Mouse (Mus musculus) forebrain, embryonic 16.5 days (tissue): ENCODE results near the gene Gm21776. TPM values are rescaled to one million over a fixed set of nuclear protein-coding genes. Genes with fewer than 3 reads are reported as not detected.
"Not testable (repeated sequence)": the region's sequence is repeated elsewhere in the genome, so short reads cannot be mapped to it uniquely, and the experiment has no call there.

Experiments used
- ATAC-seq: fragments of 200-750 bp; cut with Nextera tagmentation; 2 replicates; pipeline ENCODE4 v1.8.0; 2017; ENCODE audit warnings: mild to moderate bottlenecking, moderate library complexity
- H3K27ac ChIP-seq: fragments of 300-500 bp; sonication (generic); 2 replicates; pipeline ENCODE4 v1.5.1; 2014; ENCODE audit warnings: low read length, control low read depth
- H3K27me3 ChIP-seq: fragments of 300-500 bp; sonication (generic); replicated peaks from 2 replicates; pipeline ENCODE4 v1.6.1; 2014; ENCODE audit warnings: low read length; ENCODE audit not compliant: control insufficient read depth, insufficient read depth
- H3K36me3 ChIP-seq: fragments of 300-500 bp; sonication (generic); 2 replicates; pipeline ENCODE4 v1.6.1; 2014; ENCODE audit not compliant: control insufficient read depth, insufficient read depth
- H3K4me1 ChIP-seq: fragments of 300-500 bp; sonication (generic); replicated peaks from 2 replicates; pipeline ENCODE4 v1.6.1; 2014; ENCODE audit warnings: low read length; ENCODE audit not compliant: control insufficient read depth, insufficient read depth
- H3K4me2 ChIP-seq: fragments of 300-500 bp; sonication (generic); 2 replicates; pipeline ENCODE4 v1.6.1; 2014; ENCODE audit warnings: mild to moderate bottlenecking, low read length, control low read depth
- H3K4me3 ChIP-seq: fragments of 300-500 bp; sonication (generic); replicated peaks from 2 replicates; pipeline ENCODE4 v1.5.1; 2014; ENCODE audit warnings: mild to moderate bottlenecking, low read length, control low read depth
- H3K9ac ChIP-seq: fragments of 300-500 bp; sonication (generic); replicated peaks from 2 replicates; pipeline ENCODE4 v1.6.1; 2014; ENCODE audit warnings: low read depth, low read length, control low read depth
- H3K9me3 ChIP-seq: fragments of 300-500 bp; sonication (generic); 2 replicates; pipeline ENCODE4 v1.6.1; 2016; ENCODE audit warnings: low read length; ENCODE audit not compliant: control insufficient read depth
- WGBS: fragments of 180-500 bp; shearing (Covaris S2); extraction: QIAGEN DNeasy Blood & Tissue Kit; methylation state at CpG from one replicate; pipeline ENCODE4 v1.1.7; 2014; 5-methylcytosine and 5-hydroxymethylcytosine counted together
- polyA plus RNA-seq: library from polyadenylated mRNA; unstranded; fragments of >200 nt; fragmentation: Nextera tagmentation; extraction: Ambion mirVana; gene quantifications from 2 replicates; pipeline ENCODE4 v1.2.1, GENCODE M21; 2015

Gene Gm21776
- polyA plus RNA-seq = not detected in 2 replicates

DNA sequence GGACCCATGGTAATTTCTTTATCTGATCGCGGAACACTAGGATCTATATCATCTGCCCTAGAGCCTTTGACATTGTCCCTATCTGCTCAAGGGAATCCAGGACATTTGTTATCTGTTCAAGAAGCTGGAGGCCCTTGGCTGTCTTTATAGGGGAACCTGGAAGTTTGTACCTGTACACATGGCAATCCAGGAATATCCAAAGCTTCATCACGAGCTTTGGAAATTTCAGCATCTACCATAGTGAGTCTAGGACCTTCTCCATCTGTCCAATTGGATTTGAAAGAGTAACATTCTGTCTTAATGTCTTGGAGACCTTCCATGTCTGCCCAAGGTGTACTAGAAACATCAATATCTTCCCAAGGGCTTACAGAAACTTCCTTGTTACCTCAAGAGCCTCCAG is at the start of gene Gm21776:
TSS of gene Gm21776 (plus strand) at position 301 of the 400 bp plus-strand sequence.
- not testable (repeated sequence) for H3K4me1 ChIP-seq, H3K36me3 ChIP-seq, ATAC-seq, H3K4me3 ChIP-seq, H3K9ac ChIP-seq, H3K9me3 ChIP-seq, H3K27me3 ChIP-seq, H3K27ac ChIP-seq, H3K4me2 ChIP-seq
- WGBS = no CpG with 5 or more reads among the region's 3 CpGs
